Mouse (Mus musculus) neural tube, embryonic 11.5 days (tissue): ENCODE measurements around the gene Zfp277. TPM values are rescaled to one million over a fixed set of nuclear protein-coding genes. Genes with fewer than 3 reads are reported as not detected.

ENCODE experiments used
- ATAC-seq: fragments of 200-750 bp; cut with Nextera tagmentation; 2 replicates; pipeline ENCODE4 v1.8.0; 2017; ENCODE audit warnings: moderate number of reproducible peaks, mild to moderate bottlenecking, moderate TSS enrichment, moderate library complexity; ENCODE audit not compliant: insufficient read depth, low FRiP score, low TSS enrichment
- DNase-seq: peaks from one replicate; pipeline ENCODE4 v3.0.0-alpha.2; 2015; ENCODE audit warnings: low spot score
- H3K27ac ChIP-seq: fragments of 300-500 bp; sonication (generic); 2 replicates; pipeline ENCODE4 v1.5.1; 2014; ENCODE audit warnings: low read depth, mild to moderate bottlenecking, low read length
- H3K27me3 ChIP-seq: fragments of 300-500 bp; sonication (generic); 2 replicates; pipeline ENCODE4 v1.6.1; 2014; ENCODE audit warnings: mild to moderate bottlenecking, low read length, mixed read lengths; ENCODE audit not compliant: control insufficient read depth, insufficient read depth
- H3K36me3 ChIP-seq: fragments of 300-500 bp; sonication (generic); 2 replicates; pipeline ENCODE4 v1.6.1; 2014; ENCODE audit warnings: mild to moderate bottlenecking, low read length, moderate library complexity, mixed read lengths; ENCODE audit not compliant: control insufficient read depth, insufficient read depth
- H3K4me1 ChIP-seq: fragments of 300-500 bp; sonication (generic); 2 replicates; pipeline ENCODE4 v1.6.1; 2014; ENCODE audit warnings: low read length, mixed read lengths; ENCODE audit not compliant: control insufficient read depth, insufficient read depth
- H3K4me2 ChIP-seq: fragments of 300-500 bp; sonication (generic); 2 replicates; pipeline ENCODE4 v1.6.1; 2014; ENCODE audit warnings: low read depth, mild to moderate bottlenecking, moderate library complexity
- H3K4me3 ChIP-seq: fragments of 300-500 bp; sonication (generic); 2 replicates; pipeline ENCODE4 v1.5.1; 2014; ENCODE audit warnings: low read depth, low read length
- H3K9ac ChIP-seq: fragments of 300-500 bp; sonication (generic); 2 replicates; pipeline ENCODE4 v1.6.1; 2014; ENCODE audit warnings: mild to moderate bottlenecking, low read length
- H3K9me3 ChIP-seq: fragments of 300-500 bp; sonication (generic); 2 replicates; pipeline ENCODE4 v1.6.1; 2016; ENCODE audit warnings: low read length; ENCODE audit not compliant: control insufficient read depth
- WGBS: fragments of 180-500 bp; shearing (Covaris S2); extraction: QIAGEN DNeasy Blood & Tissue Kit; methylation state at CpG from one replicate; pipeline ENCODE4 v1.1.7; 2014; 5-methylcytosine and 5-hydroxymethylcytosine counted together
- polyA plus RNA-seq: library from polyadenylated mRNA; unstranded; fragments of >200 nt; fragmentation: Nextera tagmentation; extraction: Ambion mirVana; gene quantifications from 2 replicates; pipeline ENCODE4 v1.2.1, GENCODE M21; 2014

Zfp277 gene
- polyA plus RNA-seq, 1 experiment from 2014 or later, result 40.3 TPM

DNA sequence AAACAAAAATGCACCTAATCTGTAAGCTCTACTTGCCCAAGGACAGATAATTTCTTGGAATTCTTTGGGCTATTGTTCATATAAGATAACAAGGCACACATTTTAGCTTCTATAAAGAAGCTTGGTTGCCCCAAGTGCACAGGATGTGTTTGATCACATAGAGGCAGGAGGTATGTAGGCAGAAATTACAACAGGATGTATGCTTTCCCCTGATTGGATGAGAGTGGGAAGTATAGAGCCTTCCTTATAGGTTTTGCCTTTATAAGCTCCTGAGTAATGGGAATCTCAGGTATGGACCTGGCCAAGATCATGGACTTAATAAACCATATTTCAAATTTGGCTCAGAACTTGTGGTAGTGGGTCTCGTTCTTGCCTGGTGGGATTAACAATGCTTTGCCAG, 20.7 kb downstream of the Zfp277 start:
- Histone ChIP-seq H3K4me2 (no peak overlapping the region), H3K36me3 (no peaks in the 10 kb centered on the region), H3K27me3 (no peaks in the 10 kb centered on the region), H3K9ac (no peak overlapping the region), H3K27ac (no peak overlapping the region), H3K9me3 (no peaks in the 10 kb centered on the region), H3K4me3 (no peak overlapping the region), H3K4me1 (no peaks in the 10 kb centered on the region)
- DNase-seq (no peak), ATAC-seq (no peak)
- 90% methylated on average over 1 of the region's 1 CpGs for WGBS

DNA sequence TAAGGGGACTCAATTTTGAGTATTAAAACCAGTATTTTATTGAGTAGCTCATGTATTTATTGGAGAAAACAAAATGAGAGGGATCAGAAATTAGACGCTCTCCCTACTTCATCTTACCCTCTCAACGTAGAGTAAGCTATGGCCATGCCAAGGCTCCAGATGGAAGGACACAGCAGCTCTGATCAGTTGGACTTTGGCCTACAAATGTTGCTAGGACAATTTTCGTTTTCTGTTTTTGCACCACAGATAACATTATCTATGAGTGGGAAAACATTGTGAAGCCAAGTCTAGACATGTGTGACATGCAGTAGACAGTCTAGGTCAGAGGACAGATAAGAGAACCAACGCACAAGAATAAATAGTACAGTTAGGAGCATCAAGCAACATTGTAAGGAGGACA, 28.4 kb downstream of the Zfp277 start:
- H3K9ac ChIP-seq, result no peak overlapping the region
- WGBS, result 94% methylated on average over 4 of the region's 4 CpGs
- no peak overlapping the region for H3K27ac ChIP-seq
- DNase-seq, result no peak
- H3K4me2 ChIP-seq, result no peak overlapping the region
- H3K4me3 ChIP-seq, result no peak overlapping the region
- no peaks in the 10 kb centered on the region for H3K9me3 ChIP-seq
- H3K4me1 ChIP-seq, result no peaks in the 10 kb centered on the region
- H3K36me3 ChIP-seq, result no peaks in the 10 kb centered on the region
- no peaks in the 10 kb centered on the region for H3K27me3 ChIP-seq
- ATAC-seq, result no peak

DNA sequence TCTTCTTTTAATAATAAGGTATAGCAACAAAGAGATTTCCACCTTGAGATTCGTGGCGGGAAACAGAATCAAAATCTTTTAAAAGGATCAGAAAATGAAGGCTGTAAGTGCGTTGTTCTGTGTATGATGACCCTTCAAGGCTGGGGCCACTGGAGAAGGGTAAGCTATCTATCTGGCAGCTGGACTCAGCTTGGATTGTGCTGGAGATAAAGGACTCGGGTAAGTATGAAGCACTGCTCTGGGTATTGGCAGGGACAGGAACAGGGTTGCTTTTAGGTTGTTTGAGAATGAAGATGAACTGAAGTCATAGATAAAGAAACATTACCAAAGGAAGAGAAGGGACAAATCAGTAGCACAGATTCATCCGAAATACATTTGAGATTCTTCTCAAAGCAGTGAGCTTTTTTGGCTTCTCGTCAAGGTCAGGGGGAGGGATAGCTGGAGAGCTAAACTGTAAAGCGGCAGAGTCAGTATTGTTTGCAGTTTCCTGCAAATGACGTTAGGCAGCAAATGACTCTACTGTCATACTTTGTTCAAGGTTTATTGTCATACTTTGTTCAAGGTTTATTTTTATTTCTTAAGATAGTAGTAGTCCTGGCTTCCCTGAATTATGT, 30.3 kb downstream of the Zfp277 start:
- Histone ChIP-seq H3K4me2 (no peak overlapping the region), H3K27me3 (no peaks in the 10 kb centered on the region), H3K4me3 (no peak overlapping the region), H3K4me1 (no peaks in the 10 kb centered on the region), H3K27ac (no peak overlapping the region), H3K9me3 (no peaks in the 10 kb centered on the region), H3K36me3 (no peaks in the 10 kb centered on the region), H3K9ac (no peak overlapping the region)
- DNase-seq, result no peak
- no peak for ATAC-seq
- 76% methylated on average over 8 of the region's 8 CpGs for WGBS

DNA sequence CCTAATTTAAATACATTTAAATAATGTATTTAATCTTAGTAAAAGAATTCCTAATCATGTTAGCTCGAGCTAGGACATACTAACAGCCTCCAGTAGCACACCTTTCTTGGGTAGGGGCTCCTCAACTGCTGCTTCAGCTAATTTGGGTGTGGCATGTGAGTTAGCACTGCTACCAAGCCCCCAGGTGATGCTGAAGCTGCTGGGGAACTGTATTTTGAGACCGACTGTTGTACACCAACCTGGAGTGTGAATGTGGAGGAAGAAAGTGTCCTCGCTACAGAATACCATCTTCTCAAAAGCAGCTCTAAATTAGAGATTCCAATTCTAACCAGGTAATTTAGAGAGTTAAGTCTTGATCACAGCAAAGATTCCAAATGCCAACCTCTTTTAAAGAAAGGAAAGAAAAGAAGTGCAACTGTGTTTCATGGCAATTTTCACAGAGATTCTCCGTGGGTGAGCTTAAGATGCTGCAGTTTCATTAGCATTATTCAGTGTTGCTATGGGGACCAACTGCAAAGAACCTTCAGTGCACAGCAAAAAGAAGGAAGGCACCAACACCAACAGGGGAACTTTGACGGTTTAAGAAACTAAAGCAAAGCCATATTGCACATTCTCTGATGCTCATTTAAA, 30.9 kb downstream of the Zfp277 start:
- Histone ChIP-seq H3K4me3 (no peak overlapping the region), H3K9me3 (no peaks in the 10 kb centered on the region), H3K27ac (no peak overlapping the region), H3K27me3 (no peaks in the 10 kb centered on the region), H3K36me3 (no peaks in the 10 kb centered on the region), H3K9ac (no peak overlapping the region), H3K4me1 (no peaks in the 10 kb centered on the region), H3K4me2 (no peak overlapping the region)
- WGBS, result 48% methylated on average over 5 of the region's 5 CpGs
- ATAC-seq (0 out of 2 replicates have a peak, but pooled peaks have one; percentile 68), DNase-seq (no peak)

DNA sequence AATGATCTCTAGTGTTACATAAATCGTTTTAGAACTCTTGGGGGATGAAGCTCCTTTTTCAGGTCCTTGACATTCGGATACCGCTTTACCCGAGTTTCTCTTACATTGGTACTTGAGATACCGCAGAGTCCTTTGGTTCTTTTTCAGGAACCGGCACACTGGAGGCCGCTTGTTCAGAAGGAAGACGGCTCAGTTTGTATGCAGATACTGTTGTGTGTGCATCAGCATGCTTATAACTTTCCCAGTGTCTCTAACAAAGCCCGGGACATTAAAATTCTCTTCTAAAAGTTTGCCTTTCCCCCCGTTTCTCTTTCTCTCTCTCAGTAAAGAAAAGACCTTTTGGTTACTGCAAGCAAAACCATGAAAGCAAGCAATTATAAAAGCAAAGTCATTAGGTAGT, 45.9 kb downstream of the Zfp277 start:
- Histone ChIP-seq H3K27ac (no peak overlapping the region), H3K4me2 (no peak overlapping the region), H3K9me3 (no peaks in the 10 kb centered on the region), H3K4me1 (no peaks in the 10 kb centered on the region), H3K9ac (no peak overlapping the region), H3K36me3 (no peaks in the 10 kb centered on the region), H3K4me3 (no peak overlapping the region), H3K27me3 (no peaks in the 10 kb centered on the region)
- no peak for DNase-seq
- ATAC-seq, result no peak
- 90% methylated on average over 10 of the region's 10 CpGs for WGBS

DNA sequence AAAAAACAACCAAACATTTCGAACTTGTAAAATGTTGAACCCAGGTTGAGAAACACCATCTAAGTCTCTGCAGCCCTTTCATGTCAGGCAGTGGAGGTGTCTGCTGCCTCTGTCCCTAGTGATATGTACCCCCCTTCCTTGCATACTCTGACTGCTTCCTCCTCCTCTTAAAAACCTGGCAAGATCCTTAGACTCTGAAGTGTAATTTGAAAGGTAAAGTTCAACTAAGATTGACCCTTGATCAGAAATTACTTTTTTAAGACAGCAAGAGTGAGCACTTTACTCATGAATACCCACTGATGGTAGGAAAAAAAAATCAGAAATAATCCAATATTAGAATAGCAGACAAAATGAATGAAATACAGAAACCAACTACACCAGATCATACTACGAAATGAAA, 46.3 kb downstream of the Zfp277 start:
- no peak for ATAC-seq
- no peaks in the 10 kb centered on the region for H3K9me3 ChIP-seq
- no peak overlapping the region for H3K9ac ChIP-seq
- DNase-seq, result no peak
- no peak overlapping the region for H3K4me3 ChIP-seq
- WGBS, result 89% methylated on average over 2 of the region's 2 CpGs
- H3K27ac ChIP-seq, result no peak overlapping the region
- H3K4me1 ChIP-seq, result no peaks in the 10 kb centered on the region
- H3K27me3 ChIP-seq, result no peaks in the 10 kb centered on the region
- no peak overlapping the region for H3K4me2 ChIP-seq
- H3K36me3 ChIP-seq, result no peaks in the 10 kb centered on the region

DNA sequence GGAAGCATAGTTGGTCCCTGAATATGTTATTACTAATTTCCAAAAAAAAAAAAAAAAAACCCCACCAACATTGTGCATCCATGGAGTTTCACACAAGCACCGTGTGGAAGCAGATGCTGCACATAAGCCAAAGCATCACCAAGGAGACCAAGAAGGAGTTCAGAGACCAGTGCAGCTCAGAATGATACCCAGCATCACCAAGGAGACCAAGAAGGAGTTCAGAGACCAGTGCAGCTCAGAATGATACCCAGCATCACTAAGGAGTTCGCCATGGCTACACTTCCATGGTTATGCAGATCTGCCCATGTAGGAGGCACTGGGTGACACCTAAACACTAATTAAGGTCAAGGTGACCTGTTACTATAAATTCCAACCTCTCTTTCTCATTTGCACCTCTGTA, 46.8 kb downstream of the Zfp277 start:
- Histone ChIP-seq H3K36me3 (no peaks in the 10 kb centered on the region), H3K9me3 (no peaks in the 10 kb centered on the region), H3K4me2 (no peak overlapping the region), H3K4me3 (no peak overlapping the region), H3K27ac (no peak overlapping the region), H3K27me3 (no peaks in the 10 kb centered on the region), H3K9ac (no peak overlapping the region), H3K4me1 (no peaks in the 10 kb centered on the region)
- WGBS, result 83% methylated on average over 2 of the region's 2 CpGs
- DNase-seq (no peak), ATAC-seq (no peak)

DNA sequence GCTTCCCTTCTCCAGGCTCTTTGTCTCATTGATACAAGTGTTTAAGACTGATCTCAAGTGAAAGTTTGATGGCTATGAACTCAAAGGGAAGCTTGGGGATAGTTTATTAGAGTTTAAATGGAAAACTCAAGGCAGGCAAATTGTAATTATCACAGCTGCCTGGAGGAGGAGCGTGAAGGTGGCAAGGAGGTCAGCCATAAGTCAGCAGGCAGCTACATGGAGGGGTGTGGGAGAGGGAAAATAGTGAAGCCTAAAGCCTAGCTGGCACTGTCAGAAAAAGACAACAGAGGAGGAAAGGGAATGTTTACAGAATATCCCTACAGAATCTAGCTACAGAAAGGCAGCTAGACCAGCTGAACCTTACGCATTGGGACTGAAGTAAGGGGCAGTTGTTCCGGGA, 52.8 kb downstream of the Zfp277 start:
- Histone ChIP-seq H3K4me2 (no peak overlapping the region), H3K4me3 (no peak overlapping the region), H3K36me3 (no peaks in the 10 kb centered on the region), H3K27ac (no peak overlapping the region), H3K9me3 (no peaks in the 10 kb centered on the region), H3K9ac (no peak overlapping the region), H3K4me1 (no peaks in the 10 kb centered on the region), H3K27me3 (no peaks in the 10 kb centered on the region)
- 64% methylated on average over 3 of the region's 3 CpGs for WGBS
- peak; percentile 58; the same call in 1 of the 2 replicates for ATAC-seq
- DNase-seq, result peak; percentile 19

DNA sequence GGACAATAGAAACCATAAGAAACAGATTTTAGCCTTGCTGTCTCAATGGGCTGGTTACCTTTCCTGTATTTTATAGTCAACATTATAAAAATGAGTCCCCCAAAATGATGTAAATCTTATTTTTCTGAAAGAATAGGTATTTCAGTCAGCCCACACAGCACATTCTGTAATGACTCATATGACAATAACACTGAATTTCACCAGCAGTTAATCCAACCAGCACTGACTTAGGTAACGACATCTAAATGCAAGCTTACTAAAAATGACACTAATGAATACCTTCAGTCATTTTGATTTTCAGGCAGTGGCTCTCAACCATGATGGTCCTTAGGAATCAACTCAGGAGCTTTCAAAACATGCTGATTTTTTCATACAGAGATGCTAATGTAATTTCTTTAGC, 54.4 kb downstream of the Zfp277 start:
- DNase-seq (no peak), ATAC-seq (no peak)
- Histone ChIP-seq H3K9me3 (no peaks in the 10 kb centered on the region), H3K4me3 (no peak overlapping the region), H3K27me3 (no peaks in the 10 kb centered on the region), H3K36me3 (no peaks in the 10 kb centered on the region), H3K9ac (no peak overlapping the region), H3K4me2 (no peak overlapping the region), H3K4me1 (no peaks in the 10 kb centered on the region), H3K27ac (no peak overlapping the region)
- 97% methylated on average over 1 of the region's 1 CpGs for WGBS
